Mouse (Mus musculus): Measurements from ENCODE around the gene Car3. TPM values are rescaled to one million over a fixed set of nuclear protein-coding genes. Genes with fewer than 3 reads are reported as not detected.
A peak's percentile ranks its signal among the peaks of the same experiment; 100 is the strongest.

Car3 gene
- total and polyA plus RNA-seq, 3 experiments = 1.1 to 18.5 (median 1.7) TPM

GRCm38 (mm10) chr3:14878749-14879223 lies 15.5 kb downstream of the Car3 start:
- ATAC-seq (ENCODE audit: extremely low read depth, insufficient number of reproducible peaks, low FRiP score, poor library complexity, severe bottlenecking) = peak; percentile 66

GRCm38 (mm10) chr3:14879293-14879692 lies 16.0 kb downstream of the Car3 start:
- no peak for DNase-seq (ENCODE audit: low spot score)
- Histone ChIP-seq H3K36me3 (replicated peaks) (no peaks in the 10 kb centered on the region), H3K9me3 (replicated peaks) (no peaks in the 10 kb centered on the region), H3K27me3 (ENCODE audit: insufficient read depth, low read length) (no peaks in the 10 kb centered on the region), H3K4me3 (ENCODE audit: low read depth, low read length) (no peak overlapping the region; the same call in 1 of the 2 replicates), H3K4me1 (ENCODE audit: insufficient read depth, low read depth, low read length) (peaks cover 84% of the 10 kb centered on the region)
- no peak for ATAC-seq (ENCODE audit: extremely low read depth, insufficient number of reproducible peaks, low FRiP score, poor library complexity, severe bottlenecking)
- TF ChIP-seq CTCF (IDR thresholded peaks at IDR 0.05; ENCODE audit: low read depth, low read length) = no peak
- no peak for TF ChIP-seq GATA1 (IDR thresholded peaks at IDR 0.05; ENCODE audit: borderline replicate concordance, low read length)
- no peak for TF ChIP-seq GATA2 (IDR thresholded peaks at IDR 0.05; ENCODE audit: borderline replicate concordance, low read depth, low read length)
- no peak for TF ChIP-seq TAL1 (conservative IDR thresholded peaks at IDR 0.05; ENCODE audit: low read depth, low read length)
- no peak for TF ChIP-seq POLR2AphosphoS5 (IDR thresholded peaks at IDR 0.05; ENCODE audit: insufficient replicate concordance, low read depth, low read length)

More at GRCm38 (mm10) chr3:14878749-14879223, 15.5 kb downstream of the Car3 start:
- Histone ChIP-seq H3K4me3 (ENCODE audit: low read depth, low read length) (no peak overlapping the region; the same call in 1 of the 2 replicates), H3K4me1 (ENCODE audit: insufficient read depth, low read depth, low read length) (peaks cover 82% of the 10 kb centered on the region), H3K36me3 (replicated peaks) (no peaks in the 10 kb centered on the region), H3K9me3 (replicated peaks) (no peaks in the 10 kb centered on the region), H3K27me3 (ENCODE audit: insufficient read depth, low read length) (no peaks in the 10 kb centered on the region)
- peak; percentile 36 for DNase-seq (ENCODE audit: low spot score)
- TF ChIP-seq TAL1 (conservative IDR thresholded peaks at IDR 0.05; ENCODE audit: low read depth, low read length) (peak; percentile 97), GATA2 (IDR thresholded peaks at IDR 0.05; ENCODE audit: borderline replicate concordance, low read depth, low read length) (0 out of 2 replicates have a peak, but pooled peaks have one; percentile 36), CTCF (IDR thresholded peaks at IDR 0.05; ENCODE audit: low read depth, low read length) (no peak), POLR2AphosphoS5 (IDR thresholded peaks at IDR 0.05; ENCODE audit: insufficient replicate concordance, low read depth, low read length) (no peak), GATA1 (IDR thresholded peaks at IDR 0.05; ENCODE audit: borderline replicate concordance, low read length) (no peak)

GRCm38 (mm10) chr3:14880277-14880676 lies 17.0 kb downstream of the Car3 start:
- Histone ChIP-seq H3K9me3 (replicated peaks) (no peaks in the 10 kb centered on the region), H3K27me3 (ENCODE audit: insufficient read depth, low read length) (no peaks in the 10 kb centered on the region), H3K36me3 (replicated peaks) (no peaks in the 10 kb centered on the region), H3K4me3 (ENCODE audit: low read depth, low read length) (no peak overlapping the region; the same call in 1 of the 2 replicates), H3K4me1 (ENCODE audit: insufficient read depth, low read depth, low read length) (peaks cover 83% of the 10 kb centered on the region)
- ATAC-seq (ENCODE audit: extremely low read depth, insufficient number of reproducible peaks, low FRiP score, poor library complexity, severe bottlenecking) (no peak), DNase-seq (ENCODE audit: low spot score) (no peak)
- TF ChIP-seq GATA2 (IDR thresholded peaks at IDR 0.05; ENCODE audit: borderline replicate concordance, low read depth, low read length) = no peak
- no peak for TF ChIP-seq TAL1 (conservative IDR thresholded peaks at IDR 0.05; ENCODE audit: low read depth, low read length)
- TF ChIP-seq CTCF (IDR thresholded peaks at IDR 0.05; ENCODE audit: low read depth, low read length) = no peak
- no peak for TF ChIP-seq POLR2AphosphoS5 (IDR thresholded peaks at IDR 0.05; ENCODE audit: insufficient replicate concordance, low read depth, low read length)
- no peak for TF ChIP-seq GATA1 (IDR thresholded peaks at IDR 0.05; ENCODE audit: borderline replicate concordance, low read length)

GRCm38 (mm10) chr3:14882005-14882404 lies 18.7 kb downstream of the Car3 start:
- H3K27me3 ChIP-seq (ENCODE audit: insufficient read depth, low read length) = no peaks in the 10 kb centered on the region
- H3K4me1 ChIP-seq (ENCODE audit: insufficient read depth, low read depth, low read length) = peaks cover 70% of the 10 kb centered on the region
- ATAC-seq (ENCODE audit: extremely low read depth, insufficient number of reproducible peaks, low FRiP score, poor library complexity, severe bottlenecking) (no peak), DNase-seq (ENCODE audit: low spot score) (no peak)
- TF ChIP-seq GATA1 (IDR thresholded peaks at IDR 0.05; ENCODE audit: borderline replicate concordance, low read length) = no peak
- no peak for TF ChIP-seq CTCF (IDR thresholded peaks at IDR 0.05; ENCODE audit: low read depth, low read length)
- TF ChIP-seq POLR2AphosphoS5 (IDR thresholded peaks at IDR 0.05; ENCODE audit: insufficient replicate concordance, low read depth, low read length) = no peak
- no peak for TF ChIP-seq GATA2 (IDR thresholded peaks at IDR 0.05; ENCODE audit: borderline replicate concordance, low read depth, low read length)
- TF ChIP-seq TAL1 (conservative IDR thresholded peaks at IDR 0.05; ENCODE audit: low read depth, low read length) = no peak
- no peaks in the 10 kb centered on the region for H3K9me3 ChIP-seq (replicated peaks)
- peak overlapping the region; percentile 27; the same call in 1 of the 2 replicates for H3K4me3 ChIP-seq (ENCODE audit: low read depth, low read length)
- peaks cover 3% of the 10 kb centered on the region for H3K36me3 ChIP-seq (replicated peaks)

- no peak for ATAC-seq (ENCODE audit: extremely low read depth, insufficient number of reproducible peaks, low FRiP score, poor library complexity, severe bottlenecking)
- Histone ChIP-seq H3K9me3 (replicated peaks) (no peaks in the 10 kb centered on the region), H3K36me3 (replicated peaks) (peaks cover 5% of the 10 kb centered on the region), H3K4me1 (ENCODE audit: insufficient read depth, low read depth, low read length) (peaks cover 64% of the 10 kb centered on the region), H3K4me3 (ENCODE audit: low read depth, low read length) (no peak overlapping the region), H3K27me3 (ENCODE audit: insufficient read depth, low read length) (no peaks in the 10 kb centered on the region)
- no peak for DNase-seq (ENCODE audit: low spot score)
- no peak for TF ChIP-seq GATA2 (IDR thresholded peaks at IDR 0.05; ENCODE audit: borderline replicate concordance, low read depth, low read length)
- no peak for TF ChIP-seq CTCF (IDR thresholded peaks at IDR 0.05; ENCODE audit: low read depth, low read length)
- TF ChIP-seq POLR2AphosphoS5 (IDR thresholded peaks at IDR 0.05; ENCODE audit: insufficient replicate concordance, low read depth, low read length) = no peak
- no peak for TF ChIP-seq GATA1 (IDR thresholded peaks at IDR 0.05; ENCODE audit: borderline replicate concordance, low read length)
- TF ChIP-seq TAL1 (conservative IDR thresholded peaks at IDR 0.05; ENCODE audit: low read depth, low read length) = no peak
Measured at GRCm38 (mm10) chr3:14882756-14883155, 19.4 kb downstream of the Car3 start.

GRCm38 (mm10) chr3:14884826-14885225 lies 21.5 kb downstream of the Car3 start:
- TF ChIP-seq POLR2AphosphoS5 (IDR thresholded peaks at IDR 0.05; ENCODE audit: insufficient replicate concordance, low read depth, low read length) = no peak
- no peak for TF ChIP-seq CTCF (IDR thresholded peaks at IDR 0.05; ENCODE audit: low read depth, low read length)
- no peak for TF ChIP-seq TAL1 (conservative IDR thresholded peaks at IDR 0.05; ENCODE audit: low read depth, low read length)
- TF ChIP-seq GATA2 (IDR thresholded peaks at IDR 0.05; ENCODE audit: borderline replicate concordance, low read depth, low read length) = no peak
- no peak for TF ChIP-seq GATA1 (IDR thresholded peaks at IDR 0.05; ENCODE audit: borderline replicate concordance, low read length)
- no peaks in the 10 kb centered on the region for H3K27me3 ChIP-seq (ENCODE audit: insufficient read depth, low read length)
- H3K36me3 ChIP-seq (replicated peaks) = peaks cover 25% of the 10 kb centered on the region
- no peaks in the 10 kb centered on the region for H3K9me3 ChIP-seq (replicated peaks)
- H3K4me3 ChIP-seq (ENCODE audit: low read depth, low read length) = peak overlapping the region; percentile 20; the same call in 1 of the 2 replicates
- H3K4me1 ChIP-seq (ENCODE audit: insufficient read depth, low read depth, low read length) = peaks cover 46% of the 10 kb centered on the region
- ATAC-seq (ENCODE audit: extremely low read depth, insufficient number of reproducible peaks, low FRiP score, poor library complexity, severe bottlenecking) = no peak
- DNase-seq (ENCODE audit: low spot score) = no peak

Data from G1E (cell line).